Mouse (Mus musculus) spleen, adult 2 months (tissue): ENCODE data around the gene Gpr142.

Experiments used
- CTCF ChIP-seq: fragments of 200-500 bp; IDR thresholded peaks from 2 replicates; pipeline ENCODE4 v1.5.1; 2011; ENCODE audit warnings: mild to moderate bottlenecking, inconsistent platforms; ENCODE audit not compliant: insufficient read depth, insufficient read length, insufficient replicate concordance; ENCODE audit errors: extremely low read depth
- POLR2A ChIP-seq: fragments of 200-500 bp; IDR thresholded peaks from 2 replicates; pipeline ENCODE4 v1.6.1; 2011; ENCODE audit warnings: low read depth, low read length, inconsistent platforms

DNA sequence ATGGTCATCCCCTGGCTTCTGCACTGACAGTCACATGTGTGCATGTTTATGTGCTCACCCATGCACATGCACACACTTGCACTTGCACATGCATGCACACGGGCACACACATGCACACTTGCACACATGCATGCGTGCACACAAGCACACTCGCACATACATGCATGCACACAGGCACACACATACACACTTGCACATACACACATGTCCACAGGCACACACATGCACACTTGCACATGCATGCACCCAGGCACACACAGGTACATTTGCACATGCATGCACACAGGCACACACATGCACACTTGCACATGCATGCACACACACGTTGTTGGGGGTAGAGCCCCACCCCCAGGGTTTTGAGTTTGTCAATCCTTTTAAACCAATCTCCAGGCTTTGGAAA, 18.2 kb downstream of the Gpr142 start:
- no peak for TF ChIP-seq CTCF
- TF ChIP-seq POLR2A, result no peak
